Comparison of ENCODE assay signal across 8 mouse cellular contexts in the genomic region with DNA sequence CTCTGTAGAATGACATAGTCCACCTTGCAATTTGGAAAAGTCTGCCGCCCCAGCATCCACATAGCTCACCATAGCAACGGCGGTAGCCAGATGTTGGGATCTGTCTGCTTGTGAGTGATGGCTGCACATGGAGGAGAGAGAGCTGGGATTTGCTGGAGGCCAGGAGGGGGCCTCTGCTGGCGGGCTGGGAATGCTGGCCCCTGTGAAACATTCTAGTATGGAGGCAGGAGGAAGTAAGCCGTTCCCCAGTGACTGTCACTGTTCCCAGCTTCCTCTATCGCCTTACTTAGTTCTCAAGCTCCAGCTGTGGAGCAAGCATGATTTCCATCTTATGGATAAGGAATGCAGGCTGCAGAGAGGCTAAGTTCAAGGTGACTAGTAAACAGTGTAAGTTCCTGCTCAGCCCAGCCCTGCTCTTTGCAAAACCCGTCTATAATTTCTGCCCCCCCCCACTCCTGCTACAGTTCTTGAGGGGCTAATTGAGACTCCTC. TPM values are rescaled to one million over a fixed set of nuclear protein-coding genes. Genes with fewer than 3 reads are reported as not detected.
DNase-seq lines count a peak whose midpoint lies in the region; ATAC-seq lines count a peak whose summit lies in the region.

No protein-coding gene starts in this region.

- no peak overlapping the region for H3K4me2 ChIP-seq in forebrain, embryonic 15.5 days (replicated peaks)
- H3K4me2 ChIP-seq in intestine, embryonic 14.5 days (ENCODE audit: low read length) = peak overlapping the region; percentile 16; the same call in 1 of the 2 replicates
- no peak overlapping the region for H3K4me2 ChIP-seq in neural tube, embryonic 14.5 days (ENCODE audit: low read depth, low read length)

- peaks cover 5% of the 10 kb centered on the region; the same call in 1 of the 2 replicates for H3K36me3 ChIP-seq in forebrain, embryonic 15.5 days
- peaks cover 70% of the 10 kb centered on the region for H3K36me3 ChIP-seq in intestine, embryonic 14.5 days (ENCODE audit: control insufficient read depth, insufficient read depth, low read length)
- no peaks in the 10 kb centered on the region; the same call in 1 of the 2 replicates for H3K36me3 ChIP-seq in neural tube, embryonic 14.5 days (ENCODE audit: control insufficient read depth, insufficient read depth, low read length)

- ATAC-seq in forebrain, embryonic 15.5 days (replicated peaks) = peak; percentile 44; the same call in 1 of the 2 replicates
- ATAC-seq in intestine, embryonic 14.5 days (replicated peaks; ENCODE audit: low FRiP score, low TSS enrichment, low read depth) = peak; percentile 70
- ATAC-seq in neural tube, embryonic 14.5 days (ENCODE audit: low read depth) = peak; percentile 73

- no peaks in the 10 kb centered on the region for H3K9me3 ChIP-seq in forebrain, embryonic 15.5 days
- no peaks in the 10 kb centered on the region for H3K9me3 ChIP-seq in intestine, embryonic 14.5 days (ENCODE audit: control insufficient read depth, low read length)
- H3K9me3 ChIP-seq in neural tube, embryonic 14.5 days (ENCODE audit: control insufficient read depth, low read length) = no peaks in the 10 kb centered on the region

- no peaks in the 10 kb centered on the region for H3K27me3 ChIP-seq in forebrain, embryonic 15.5 days
- H3K27me3 ChIP-seq in intestine, embryonic 14.5 days (replicated peaks; ENCODE audit: control insufficient read depth, insufficient read depth, low read length) = no peaks in the 10 kb centered on the region
- no peaks in the 10 kb centered on the region for H3K27me3 ChIP-seq in neural tube, embryonic 14.5 days (ENCODE audit: control insufficient read depth, insufficient read depth, low read length)

- intact Hi-C loops in left cerebral cortex, postnatal 25 days (cut with DNase I) = no loop called here

- 0 out of 2 replicates have a peak overlapping the region, but pooled peaks have one; percentile 11 for H3K27ac ChIP-seq in forebrain, embryonic 15.5 days (replicated peaks)
- H3K27ac ChIP-seq in intestine, embryonic 14.5 days (ENCODE audit: low read depth) = peak overlapping the region; percentile 80
- H3K27ac ChIP-seq in neural tube, embryonic 14.5 days (ENCODE audit: low read depth, low read length) = peak overlapping the region; percentile 31; the same call in 1 of the 2 replicates

- peak; percentile 61 to 74 for DNase-seq in kidney, postnatal 4 days
- no peak for DNase-seq in kidney, adult 9 months
- DNase-seq in intestine, embryonic 14.5 days (ENCODE audit: low spot score) = peak; percentile 81
- DNase-seq in adrenal gland, postnatal 36 days = no peak
- no peak for DNase-seq in left cerebral cortex, postnatal 25 days (ENCODE audit: low spot score in 2 of 2)
- no peak for DNase-seq in urinary bladder, postnatal 36 days (ENCODE audit: low spot score in 2 of 2)

- no peak overlapping the region for H3K4me3 ChIP-seq in forebrain, embryonic 15.5 days
- no peak overlapping the region for H3K4me3 ChIP-seq in intestine, embryonic 14.5 days (ENCODE audit: low read depth, low read length)
- H3K4me3 ChIP-seq in neural tube, embryonic 14.5 days (ENCODE audit: low read depth, low read length) = no peak overlapping the region

- WGBS in forebrain, embryonic 15.5 days = 21% methylated on average over 7 of the region's 7 CpGs
- 10% methylated on average over 7 of the region's 7 CpGs for WGBS in intestine, embryonic 14.5 days
- WGBS in neural tube, embryonic 14.5 days = 10% methylated on average over 7 of the region's 7 CpGs

- no peak overlapping the region for H3K9ac ChIP-seq in forebrain, embryonic 15.5 days (replicated peaks)
- H3K9ac ChIP-seq in intestine, embryonic 14.5 days (ENCODE audit: low read length) = no peak overlapping the region
- H3K9ac ChIP-seq in neural tube, embryonic 14.5 days (replicated peaks; ENCODE audit: low read depth, low read length) = no peak overlapping the region

- peaks cover 16% of the 10 kb centered on the region for H3K4me1 ChIP-seq in forebrain, embryonic 15.5 days
- peaks cover 23% of the 10 kb centered on the region for H3K4me1 ChIP-seq in intestine, embryonic 14.5 days (replicated peaks; ENCODE audit: control insufficient read depth, insufficient read depth, low read length)
- peaks cover 6% of the 10 kb centered on the region for H3K4me1 ChIP-seq in neural tube, embryonic 14.5 days (ENCODE audit: control insufficient read depth, insufficient read depth, low read length)

RNA-seq across cellular contexts. Expression of a gene that starts 37.6 kb away (rescaled TPM):
- 90.4 and 95.4 TPM in 2 replicates for polyA plus RNA-seq in forebrain, embryonic 15.5 days (2015; fragmentation: Nextera tagmentation; extraction: Ambion mirVana)
- 63.4 and 69.3 TPM in 2 replicates for polyA plus RNA-seq in intestine, embryonic 14.5 days (2014; fragmentation: Nextera tagmentation; extraction: Ambion mirVana)
- polyA plus RNA-seq in neural tube, embryonic 14.5 days (2014; fragmentation: Nextera tagmentation; extraction: Ambion mirVana) = 53.4 and 57.1 TPM in 2 replicates
- total RNA-seq in adrenal gland, postnatal 36 days (2021) = 10 to 100 TPM; 51.6 to 52.4 TPM
- 100 to 1,000 TPM; 138 to 148 TPM for total RNA-seq in left cerebral cortex, postnatal 25 days (2021)

Comparison
In these comparisons a context has a peak if more than half of its experiments do, and no peak if none do; other contexts are left out.
1. DNase-seq: peak in kidney, postnatal 4 days (2 of 2) and intestine, embryonic 14.5 days (single experiment); none in kidney, adult 9 months (single experiment), adrenal gland, postnatal 36 days (0 of 2), left cerebral cortex, postnatal 25 days (0 of 2) and urinary bladder, postnatal 36 days (0 of 2).
2. H3K27ac ChIP-seq: peak in every context shown above with its lines; median percentile 80 in intestine, embryonic 14.5 days; 31 in neural tube, embryonic 14.5 days; 11 in forebrain, embryonic 15.5 days.
3. Peak in every context shown above with its lines, with median percentiles within 50 percentile points of each other: ATAC-seq.